Mouse (Mus musculus): ENCODE results near the gene Zwilch. TPM values are rescaled to one million over a fixed set of nuclear protein-coding genes. Genes with fewer than 3 reads are reported as not detected.
A peak's percentile ranks its signal among the peaks of the same experiment; 100 is the strongest.

Zwilch gene
- polyA plus RNA-seq, 1 experiment = 167 TPM

DNA sequence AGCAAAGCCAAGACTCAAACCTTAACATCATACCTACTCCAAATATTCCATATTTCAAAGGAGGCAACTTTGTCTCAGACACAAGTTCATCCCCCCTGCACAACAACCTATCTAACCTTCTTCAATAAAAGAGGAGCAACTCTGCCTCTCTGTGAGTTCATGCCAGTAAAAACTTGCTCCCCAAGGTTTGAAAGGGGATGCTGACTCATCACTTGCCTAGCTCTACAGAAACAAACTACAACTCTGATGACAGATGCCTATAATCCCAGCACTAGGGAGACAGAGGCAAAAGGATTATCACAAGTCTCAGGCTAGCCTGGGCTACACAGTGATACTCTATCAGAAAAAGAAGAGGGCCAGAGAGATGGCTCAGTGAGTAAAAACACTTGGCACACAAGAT lies 45.0 kb upstream of the Zwilch start:
- Histone ChIP-seq H3K4me3 (ENCODE audit: low read depth, low read length) (no peak overlapping the region), H3K9me3 (replicated peaks; ENCODE audit: control insufficient read depth, insufficient read depth, low read length, poor library complexity, severe bottlenecking) (no peaks in the 10 kb centered on the region), H3K4me1 (ENCODE audit: control insufficient read depth, insufficient read depth, low read length) (peaks cover 8% of the 10 kb centered on the region), H3K27ac (ENCODE audit: insufficient read depth, low read length) (no peak overlapping the region), H3K36me3 (ENCODE audit: control insufficient read depth, insufficient read depth, low read length, poor library complexity, severe bottlenecking) (peaks cover 4% of the 10 kb centered on the region; the same call in 1 of the 2 replicates), H3K9ac (ENCODE audit: low read depth, poor library complexity, severe bottlenecking) (no peak overlapping the region), H3K27me3 (ENCODE audit: control insufficient read depth, insufficient read depth, low read length, poor library complexity, severe bottlenecking) (no peaks in the 10 kb centered on the region)
- no peak for TF ChIP-seq EP300 (IDR thresholded peaks at IDR 0.05; ENCODE audit: insufficient read depth, low read depth, low read length)

DNA sequence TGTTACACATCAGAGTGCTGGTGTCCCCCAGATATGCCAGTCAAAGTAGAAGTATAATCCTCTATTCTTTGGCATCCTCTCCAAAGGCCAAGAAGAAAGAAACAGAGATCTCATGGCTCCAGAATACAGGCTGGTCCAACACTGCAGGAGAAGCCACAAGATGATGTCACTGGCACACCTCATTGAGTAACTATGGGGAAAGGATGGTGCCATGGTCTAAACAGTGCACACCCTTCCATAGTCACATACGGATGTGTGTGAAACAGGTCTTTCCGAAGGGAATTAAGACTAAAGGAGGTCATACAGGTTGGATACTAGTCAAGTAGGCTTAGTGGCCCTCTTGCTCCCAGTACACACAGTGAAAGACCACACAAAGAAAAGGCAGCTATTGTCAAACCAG lies 43.7 kb upstream of the Zwilch start:
- H3K9me3 ChIP-seq (replicated peaks; ENCODE audit: control insufficient read depth, insufficient read depth, low read length, poor library complexity, severe bottlenecking) = no peaks in the 10 kb centered on the region
- peaks cover 8% of the 10 kb centered on the region for H3K4me1 ChIP-seq (ENCODE audit: control insufficient read depth, insufficient read depth, low read length)
- TF ChIP-seq EP300 (IDR thresholded peaks at IDR 0.05; ENCODE audit: insufficient read depth, low read depth, low read length) (no peak), POLR2A (IDR thresholded peaks at IDR 0.05; ENCODE audit: insufficient read depth, low read length) (no peak), CTCF (IDR thresholded peaks at IDR 0.05; ENCODE audit: low read depth, low read length) (no peak)
- no peak overlapping the region for H3K9ac ChIP-seq (ENCODE audit: low read depth, poor library complexity, severe bottlenecking)
- H3K27me3 ChIP-seq (ENCODE audit: control insufficient read depth, insufficient read depth, low read length, poor library complexity, severe bottlenecking) = no peaks in the 10 kb centered on the region
- H3K36me3 ChIP-seq (ENCODE audit: control insufficient read depth, insufficient read depth, low read length, poor library complexity, severe bottlenecking) = peaks cover 16% of the 10 kb centered on the region
- H3K27ac ChIP-seq (ENCODE audit: insufficient read depth, low read length) = no peak overlapping the region
- no peak overlapping the region for H3K4me3 ChIP-seq (ENCODE audit: low read depth, low read length)

DNA sequence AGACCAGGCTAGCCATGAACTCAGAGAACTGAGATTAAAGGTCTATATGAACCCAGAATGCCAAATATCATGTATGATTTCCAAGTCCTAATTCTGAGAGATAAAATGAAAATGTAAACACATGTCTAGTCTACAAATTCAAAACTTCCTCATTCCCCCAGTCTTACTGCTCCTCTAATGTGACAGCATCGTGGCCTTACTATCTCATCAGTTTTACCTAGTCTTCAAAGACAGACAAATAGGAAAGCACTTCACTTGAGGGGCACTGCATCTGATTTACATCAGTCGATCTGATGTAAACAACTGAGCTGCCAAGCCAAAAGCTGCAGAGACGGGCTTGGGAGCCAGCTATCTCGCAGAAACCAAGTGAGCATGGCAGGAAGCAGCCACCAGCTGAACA lies 43.2 kb upstream of the Zwilch start:
- Histone ChIP-seq H3K27ac (ENCODE audit: insufficient read depth, low read length) (no peak overlapping the region), H3K36me3 (ENCODE audit: control insufficient read depth, insufficient read depth, low read length, poor library complexity, severe bottlenecking) (peaks cover 19% of the 10 kb centered on the region), H3K9ac (ENCODE audit: low read depth, poor library complexity, severe bottlenecking) (no peak overlapping the region), H3K27me3 (ENCODE audit: control insufficient read depth, insufficient read depth, low read length, poor library complexity, severe bottlenecking) (no peaks in the 10 kb centered on the region), H3K9me3 (replicated peaks; ENCODE audit: control insufficient read depth, insufficient read depth, low read length, poor library complexity, severe bottlenecking) (no peaks in the 10 kb centered on the region), H3K4me3 (ENCODE audit: low read depth, low read length) (no peak overlapping the region), H3K4me1 (ENCODE audit: control insufficient read depth, insufficient read depth, low read length) (peaks cover 5% of the 10 kb centered on the region)
- TF ChIP-seq POLR2A (IDR thresholded peaks at IDR 0.05; ENCODE audit: insufficient read depth, low read length) (no peak), EP300 (IDR thresholded peaks at IDR 0.05; ENCODE audit: insufficient read depth, low read depth, low read length) (no peak), CTCF (IDR thresholded peaks at IDR 0.05; ENCODE audit: low read depth, low read length) (no peak)

DNA sequence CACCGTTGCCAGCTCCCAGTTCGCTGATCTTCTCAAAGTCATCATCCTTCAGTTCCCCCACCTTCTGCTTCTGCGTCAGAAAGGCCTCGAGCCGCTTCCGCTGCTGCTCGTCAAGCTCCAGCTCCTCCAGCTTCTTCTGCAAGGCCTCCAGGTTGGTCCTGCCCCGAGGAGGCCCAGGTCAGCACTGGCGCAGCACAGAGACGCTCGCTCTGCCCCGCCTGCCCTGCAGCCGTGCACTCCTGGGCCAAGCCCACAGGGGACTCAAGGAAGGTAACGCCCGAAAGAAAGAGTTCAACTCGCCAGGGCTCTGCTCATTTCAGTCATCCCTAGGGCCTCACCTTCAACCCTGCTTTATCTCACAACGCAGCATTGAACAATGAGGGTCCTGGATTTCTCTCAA lies 41.5 kb upstream of the Zwilch start:
- H3K9ac ChIP-seq (ENCODE audit: low read depth, poor library complexity, severe bottlenecking) = no peak overlapping the region
- H3K4me1 ChIP-seq (ENCODE audit: control insufficient read depth, insufficient read depth, low read length) = peaks cover 3% of the 10 kb centered on the region
- peaks cover 26% of the 10 kb centered on the region for H3K36me3 ChIP-seq (ENCODE audit: control insufficient read depth, insufficient read depth, low read length, poor library complexity, severe bottlenecking)
- no peaks in the 10 kb centered on the region for H3K9me3 ChIP-seq (replicated peaks; ENCODE audit: control insufficient read depth, insufficient read depth, low read length, poor library complexity, severe bottlenecking)
- no peak overlapping the region for H3K4me3 ChIP-seq (ENCODE audit: low read depth, low read length)
- 0 out of 2 replicates have a peak overlapping the region, but pooled peaks have one; percentile 3 for H3K27ac ChIP-seq (ENCODE audit: insufficient read depth, low read length)
- H3K27me3 ChIP-seq (ENCODE audit: control insufficient read depth, insufficient read depth, low read length, poor library complexity, severe bottlenecking) = no peaks in the 10 kb centered on the region
- TF ChIP-seq EP300 (IDR thresholded peaks at IDR 0.05; ENCODE audit: insufficient read depth, low read depth, low read length) = no peak
- TF ChIP-seq POLR2A (IDR thresholded peaks at IDR 0.05; ENCODE audit: insufficient read depth, low read length) = no peak
- no peak for TF ChIP-seq CTCF (IDR thresholded peaks at IDR 0.05; ENCODE audit: low read depth, low read length)

DNA sequence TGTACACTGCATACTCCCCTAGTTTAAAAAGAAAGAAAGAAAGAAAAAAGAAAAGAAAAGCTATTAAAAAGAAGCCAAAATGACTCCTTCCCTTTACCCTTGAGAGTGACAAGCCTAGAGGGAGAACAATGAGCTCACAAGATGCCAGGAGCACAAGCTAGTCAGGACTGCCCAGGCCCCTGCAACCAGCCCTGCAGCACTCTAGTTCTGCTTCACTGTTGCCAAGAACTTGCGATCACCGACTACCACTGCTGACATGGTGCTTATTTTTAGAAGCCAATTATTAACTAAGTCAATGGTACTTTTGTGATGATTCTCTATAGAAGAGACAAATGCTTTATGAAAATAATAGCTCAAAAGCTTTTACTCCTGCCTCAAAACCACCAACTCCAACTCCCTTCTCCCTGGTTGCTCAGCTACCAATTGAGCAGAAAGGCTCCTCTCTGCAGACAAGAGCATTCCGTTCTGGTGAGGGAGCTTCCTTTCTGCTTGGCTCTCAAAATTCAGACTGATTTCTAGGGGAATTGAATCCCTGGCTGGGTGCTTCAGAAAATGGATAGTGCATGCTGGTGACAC lies 34.7 kb upstream of the Zwilch start:
- H3K27me3 ChIP-seq (ENCODE audit: control insufficient read depth, insufficient read depth, low read length, poor library complexity, severe bottlenecking) = no peaks in the 10 kb centered on the region
- H3K36me3 ChIP-seq (ENCODE audit: control insufficient read depth, insufficient read depth, low read length, poor library complexity, severe bottlenecking) = peaks cover 45% of the 10 kb centered on the region
- no peaks in the 10 kb centered on the region for H3K9me3 ChIP-seq (replicated peaks; ENCODE audit: control insufficient read depth, insufficient read depth, low read length, poor library complexity, severe bottlenecking)
- peaks cover under 1% of the 10 kb centered on the region for H3K4me1 ChIP-seq (ENCODE audit: control insufficient read depth, insufficient read depth, low read length)
- no peak overlapping the region for H3K4me3 ChIP-seq (ENCODE audit: low read depth, low read length)
- no peak overlapping the region for H3K9ac ChIP-seq (ENCODE audit: low read depth, poor library complexity, severe bottlenecking)
- H3K27ac ChIP-seq (ENCODE audit: insufficient read depth, low read length) = no peak overlapping the region
- TF ChIP-seq EP300 (IDR thresholded peaks at IDR 0.05; ENCODE audit: insufficient read depth, low read depth, low read length) (no peak), CTCF (IDR thresholded peaks at IDR 0.05; ENCODE audit: low read depth, low read length) (no peak), POLR2A (IDR thresholded peaks at IDR 0.05; ENCODE audit: insufficient read depth, low read length) (no peak)

DNA sequence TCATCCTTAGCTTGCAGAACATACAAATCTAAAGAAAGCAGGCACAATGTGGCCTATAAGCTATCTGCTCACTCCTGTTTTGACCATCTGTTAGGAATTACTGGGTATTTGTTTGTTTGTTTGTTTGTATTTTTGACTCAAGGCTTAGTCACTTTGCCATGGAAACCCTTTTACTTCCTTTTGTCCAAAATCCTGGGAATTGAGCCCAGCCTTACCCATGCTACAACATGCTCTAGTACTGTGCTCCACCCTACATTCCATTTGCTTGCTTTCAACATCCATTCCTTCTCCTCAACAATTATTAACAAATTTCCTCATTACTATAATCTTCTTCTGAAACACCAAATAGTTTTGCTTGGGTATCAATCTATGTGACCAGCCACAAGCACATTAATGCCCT lies 30.0 kb upstream of the Zwilch start:
- Histone ChIP-seq H3K9me3 (replicated peaks; ENCODE audit: control insufficient read depth, insufficient read depth, low read length, poor library complexity, severe bottlenecking) (no peaks in the 10 kb centered on the region), H3K36me3 (ENCODE audit: control insufficient read depth, insufficient read depth, low read length, poor library complexity, severe bottlenecking) (peaks cover 18% of the 10 kb centered on the region), H3K27me3 (ENCODE audit: control insufficient read depth, insufficient read depth, low read length, poor library complexity, severe bottlenecking) (no peaks in the 10 kb centered on the region), H3K9ac (ENCODE audit: low read depth, poor library complexity, severe bottlenecking) (no peak overlapping the region), H3K27ac (ENCODE audit: insufficient read depth, low read length) (0 out of 2 replicates have a peak overlapping the region, but pooled peaks have one; percentile 51), H3K4me1 (ENCODE audit: control insufficient read depth, insufficient read depth, low read length) (peaks cover 10% of the 10 kb centered on the region), H3K4me3 (ENCODE audit: low read depth, low read length) (no peak overlapping the region)
- no peak for TF ChIP-seq CTCF (IDR thresholded peaks at IDR 0.05; ENCODE audit: low read depth, low read length)
- TF ChIP-seq POLR2A (IDR thresholded peaks at IDR 0.05; ENCODE audit: insufficient read depth, low read length) = no peak
- TF ChIP-seq EP300 (IDR thresholded peaks at IDR 0.05; ENCODE audit: insufficient read depth, low read depth, low read length) = no peak
